Mouse (Mus musculus): ENCODE measurements at regions not wholly inside any gene's neighbourhood (a gene's known extent, or its start where the extent isn't known, plus 50 kb on each side); places are given as distances from the start of the nearest gene placed in this dataset.

DNA sequence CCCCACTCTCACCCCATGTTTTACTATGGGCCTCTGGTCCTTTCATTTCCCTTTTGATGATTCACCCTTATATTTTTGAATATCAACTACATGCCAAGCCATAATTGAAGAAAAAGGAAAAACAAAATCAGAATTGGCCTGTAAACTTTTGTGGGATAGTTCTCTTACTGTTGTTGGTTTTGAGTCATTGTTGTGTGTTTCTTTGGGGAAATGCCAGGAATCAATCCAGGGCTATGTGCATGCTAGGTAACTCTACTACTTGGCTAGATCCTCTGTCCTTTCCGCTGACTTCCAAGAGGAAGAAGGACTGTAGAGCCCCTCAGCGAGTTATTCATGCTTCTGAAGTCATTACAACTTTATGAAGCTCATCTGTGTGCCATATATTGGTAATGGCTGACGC lies 175.0 kb upstream of the Cited2 start:
- TF ChIP-seq POLR2A (IDR thresholded peaks at IDR 0.05; ENCODE audit: borderline replicate concordance, control insufficient read depth, low read depth, low read length) (no peak), CTCF (IDR thresholded peaks at IDR 0.05; ENCODE audit: control insufficient read depth, insufficient read depth, low read length) (no peak)

Measured in bone marrow, adult 2 months (tissue).